Mouse (Mus musculus): ENCODE measurements around the gene Cdk5. TPM values are rescaled to one million over a fixed set of nuclear protein-coding genes. Genes with fewer than 3 reads are reported as not detected.
"Not testable (repeated sequence)": the region's sequence is repeated elsewhere in the genome, so short reads cannot be mapped to it uniquely, and the experiment has no call there.

Cdk5 gene
- polyA plus RNA-seq, 1 experiment from 2014 or later: 95.9 TPM

- Histone ChIP-seq H3K4me2 (replicated peaks) (no peak overlapping the region), H3K9me3 (no peaks in the 10 kb centered on the region), H3K4me3 (replicated peaks) (no peak overlapping the region), H3K27me3 (0 out of 2 replicates have a peak, but pooled peaks cover 4% of the 10 kb centered on the region), H3K4me1 (replicated peaks) (peaks cover 25% of the 10 kb centered on the region), H3K36me3 (peaks cover 22% of the 10 kb centered on the region), H3K9ac (replicated peaks) (no peak overlapping the region), H3K27ac (no peak overlapping the region)
- WGBS: 97% methylated on average over 2 of the region's 2 CpGs
- no peak for ATAC-seq
Observed at GRCm38 (mm10) chr5:24412063-24412462, 11.3 kb downstream of the Cdk5 start.

- Histone ChIP-seq H3K4me1 (replicated peaks) (peaks cover 10% of the 10 kb centered on the region), H3K4me2 (replicated peaks) (no peak overlapping the region), H3K9ac (replicated peaks) (no peak overlapping the region), H3K36me3 (peaks cover 47% of the 10 kb centered on the region), H3K27ac (no peak overlapping the region), H3K4me3 (replicated peaks) (no peak overlapping the region), H3K9me3 (no peaks in the 10 kb centered on the region), H3K27me3 (no peaks in the 10 kb centered on the region)
- 72% methylated on average over 2 of the region's 2 CpGs for WGBS
- 0 out of 2 replicates have a peak, but pooled peaks have one; percentile 10 for ATAC-seq
Observed at GRCm38 (mm10) chr5:24409466-24409865, 13.9 kb downstream of the Cdk5 start.

- WGBS: 95% methylated on average over 13 of the region's 13 CpGs
- Histone ChIP-seq H3K9me3 (no peaks in the 10 kb centered on the region), H3K4me2 (replicated peaks) (no peak overlapping the region), H3K9ac (replicated peaks) (no peak overlapping the region), H3K4me1 (replicated peaks) (peaks cover 7% of the 10 kb centered on the region), H3K27ac (no peak overlapping the region), H3K36me3 (peaks cover 54% of the 10 kb centered on the region), H3K4me3 (replicated peaks) (no peak overlapping the region), H3K27me3 (no peaks in the 10 kb centered on the region)
- no peak for ATAC-seq
Observed at GRCm38 (mm10) chr5:24408651-24409050, 14.7 kb downstream of the Cdk5 start.

- Histone ChIP-seq H3K27me3 (no peaks in the 10 kb centered on the region), H3K9me3 (no peaks in the 10 kb centered on the region), H3K4me3 (replicated peaks) (no peak overlapping the region), H3K9ac (replicated peaks) (no peak overlapping the region), H3K27ac (no peak overlapping the region), H3K4me2 (replicated peaks) (no peak overlapping the region), H3K36me3 (peaks cover 84% of the 10 kb centered on the region), H3K4me1 (replicated peaks) (no peaks in the 10 kb centered on the region)
- WGBS: 70% methylated on average over 3 of the region's 3 CpGs
- no peak for ATAC-seq
Observed at GRCm38 (mm10) chr5:24405389-24405876, 17.9 kb downstream of the Cdk5 start.

GRCm38 (mm10) chr5:24404594-24405360, 18.6 kb downstream of the Cdk5 start:
- H3K4me1 ChIP-seq (replicated peaks): no peaks in the 10 kb centered on the region
- no peak overlapping the region for H3K9ac ChIP-seq (replicated peaks)
- H3K36me3 ChIP-seq: peaks cover 85% of the 10 kb centered on the region
- ATAC-seq: no peak
- WGBS: 76% methylated on average over 6 of the region's 6 CpGs
- H3K4me2 ChIP-seq (replicated peaks): no peak overlapping the region
- H3K9me3 ChIP-seq: no peaks in the 10 kb centered on the region
- H3K4me3 ChIP-seq (replicated peaks): no peak overlapping the region
- H3K27me3 ChIP-seq: no peaks in the 10 kb centered on the region
- H3K27ac ChIP-seq: no peak overlapping the region

GRCm38 (mm10) chr5:24401969-24402368, 21.4 kb downstream of the Cdk5 start:
- no peaks in the 10 kb centered on the region for H3K9me3 ChIP-seq
- 84% methylated on average over 9 of the region's 9 CpGs for WGBS
- H3K27ac ChIP-seq: no peak overlapping the region
- H3K27me3 ChIP-seq: no peaks in the 10 kb centered on the region
- peaks cover 62% of the 10 kb centered on the region for H3K36me3 ChIP-seq
- H3K4me2 ChIP-seq (replicated peaks): no peak overlapping the region
- no peak overlapping the region for H3K9ac ChIP-seq (replicated peaks)
- H3K4me1 ChIP-seq (replicated peaks): no peaks in the 10 kb centered on the region
- H3K4me3 ChIP-seq (replicated peaks): no peak overlapping the region
- ATAC-seq: 0 out of 2 replicates have a peak, but pooled peaks have one; percentile 36

GRCm38 (mm10) chr5:24400911-24401605, 22.3 kb downstream of the Cdk5 start:
- no peaks in the 10 kb centered on the region for H3K27me3 ChIP-seq
- H3K27ac ChIP-seq: no peak overlapping the region
- H3K36me3 ChIP-seq: peaks cover 53% of the 10 kb centered on the region
- H3K4me1 ChIP-seq (replicated peaks): no peaks in the 10 kb centered on the region
- no peak overlapping the region for H3K9ac ChIP-seq (replicated peaks)
- H3K4me3 ChIP-seq (replicated peaks): no peak overlapping the region
- no peaks in the 10 kb centered on the region for H3K9me3 ChIP-seq
- no peak for ATAC-seq
- 89% methylated on average over 5 of the region's 5 CpGs for WGBS
- H3K4me2 ChIP-seq (replicated peaks): no peak overlapping the region

GRCm38 (mm10) chr5:24400362-24400761, 23.0 kb downstream of the Cdk5 start:
- 89% methylated on average over 11 of the region's 11 CpGs for WGBS
- peaks cover 46% of the 10 kb centered on the region for H3K36me3 ChIP-seq

GRCm38 (mm10) chr5:24399686-24400085, 23.6 kb downstream of the Cdk5 start:
- H3K9ac ChIP-seq (replicated peaks): no peak overlapping the region
- no peak overlapping the region for H3K4me2 ChIP-seq (replicated peaks)
- H3K9me3 ChIP-seq: no peaks in the 10 kb centered on the region
- H3K4me1 ChIP-seq (replicated peaks): peaks cover 6% of the 10 kb centered on the region
- H3K4me3 ChIP-seq (replicated peaks): no peak overlapping the region
- no peak overlapping the region for H3K27ac ChIP-seq
- WGBS: 91% methylated on average over 10 of the region's 10 CpGs
- peaks cover 41% of the 10 kb centered on the region for H3K36me3 ChIP-seq
- no peaks in the 10 kb centered on the region for H3K27me3 ChIP-seq
- ATAC-seq: no peak

More at GRCm38 (mm10) chr5:24400362-24400761, 23.0 kb downstream of the Cdk5 start:
- Histone ChIP-seq H3K9me3 (no peaks in the 10 kb centered on the region), H3K9ac (replicated peaks) (no peak overlapping the region), H3K4me2 (replicated peaks) (no peak overlapping the region), H3K4me1 (replicated peaks) (0 out of 2 replicates have a peak, but pooled peaks cover under 1% of the 10 kb centered on the region), H3K4me3 (replicated peaks) (no peak overlapping the region), H3K27me3 (no peaks in the 10 kb centered on the region), H3K27ac (no peak overlapping the region)
- ATAC-seq: no peak

- not testable (repeated sequence) for H3K4me3 ChIP-seq (replicated peaks); H3K27ac ChIP-seq; H3K9ac ChIP-seq (replicated peaks); H3K27me3 ChIP-seq; H3K9me3 ChIP-seq; H3K36me3 ChIP-seq; ATAC-seq; H3K4me2 ChIP-seq (replicated peaks)
- H3K4me1 ChIP-seq (replicated peaks): peaks cover 12% of the 10 kb centered on the region
- WGBS: 91% methylated on average over 6 of the region's 6 CpGs
Observed at GRCm38 (mm10) chr5:24396254-24396653, 27.1 kb downstream of the Cdk5 start.

- WGBS: 1% methylated on average over 36 of the region's 36 CpGs
- Histone ChIP-seq H3K36me3 (no peaks in the 10 kb centered on the region), H3K27me3 (peaks cover 14% of the 10 kb centered on the region), H3K27ac (peak overlapping the region; percentile 88), H3K9ac (replicated peaks) (peak overlapping the region; percentile 60), H3K9me3 (no peaks in the 10 kb centered on the region), H3K4me1 (replicated peaks) (peaks cover 12% of the 10 kb centered on the region), H3K4me3 (replicated peaks) (peak overlapping the region; percentile 60), H3K4me2 (replicated peaks) (peak overlapping the region; percentile 60)
- peak; percentile 97 for ATAC-seq
Observed at GRCm38 (mm10) chr5:24394165-24394894, 29.0 kb downstream of the Cdk5 start.

Data from midbrain, embryonic 13.5 days (tissue).